Mouse (Mus musculus): ENCODE data around the gene Galnt4. TPM values are rescaled to one million over a fixed set of nuclear protein-coding genes. Genes with fewer than 3 reads are reported as not detected.

The Galnt4 gene
- polyA plus RNA-seq, 1 experiment from 2014 or later, result 5.1 TPM

Other genes starting within 250 kb of the Galnt4 start
- 93.6 and 96.1 TPM in 2 replicates for gene Atp2b1, start 193.8 kb upstream of the Galnt4 start, polyA plus RNA-seq (2016; fragmentation: Nextera tagmentation; extraction: Ambion mirVana)
- 24.6 and 25.5 TPM in 2 replicates for gene Poc1b, start 1.1 kb upstream of the Galnt4 start, polyA plus RNA-seq (2016; fragmentation: Nextera tagmentation; extraction: Ambion mirVana)
- gene Phxr2, start 18.2 kb downstream of the Galnt4 start, polyA plus RNA-seq (2016; fragmentation: Nextera tagmentation; extraction: Ambion mirVana), result not detected in 2 replicates
- gene Dusp6, start 155.1 kb downstream of the Galnt4 start, polyA plus RNA-seq (2016; fragmentation: Nextera tagmentation; extraction: Ambion mirVana), result 37.1 and 40.0 TPM in 2 replicates